Mouse (Mus musculus): Measurements from ENCODE around the gene Rasgrf2.
A peak's percentile ranks its signal among the peaks of the same experiment; 100 is the strongest.

Gene Rasgrf2

DNA sequence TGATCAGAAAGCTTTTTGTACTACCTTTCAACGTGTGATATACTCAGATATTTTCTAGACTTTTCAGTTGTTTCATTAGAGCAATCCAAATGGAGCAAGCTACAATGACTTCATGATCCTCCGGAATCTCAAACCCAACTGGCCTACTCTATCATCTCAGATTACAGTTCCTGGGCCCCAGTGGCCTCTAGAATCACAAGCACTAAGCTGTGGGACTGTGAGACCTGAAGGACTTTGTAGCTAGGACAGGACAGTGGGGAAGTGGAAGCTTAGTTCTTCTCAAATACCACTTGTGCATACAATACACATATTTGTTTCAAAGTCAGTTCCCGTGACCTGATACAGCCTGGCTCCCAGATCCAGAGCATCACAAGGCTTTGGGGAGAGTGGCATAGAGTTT lies 253.5 kb downstream of the Rasgrf2 start:
- DNase-seq = no peak

GRCm38 (mm10) chr13:91877350-91877749 lies 254.1 kb downstream of the Rasgrf2 start:
- no peak for DNase-seq

GRCm38 (mm10) chr13:91876741-91877349 lies 254.6 kb downstream of the Rasgrf2 start, which contains the start of gene Ckmt2:
TSS of gene Ckmt2 (minus strand) at chr13:91876885.
- DNase-seq = peak in 1 of 2 experiments; percentile 45

DNA sequence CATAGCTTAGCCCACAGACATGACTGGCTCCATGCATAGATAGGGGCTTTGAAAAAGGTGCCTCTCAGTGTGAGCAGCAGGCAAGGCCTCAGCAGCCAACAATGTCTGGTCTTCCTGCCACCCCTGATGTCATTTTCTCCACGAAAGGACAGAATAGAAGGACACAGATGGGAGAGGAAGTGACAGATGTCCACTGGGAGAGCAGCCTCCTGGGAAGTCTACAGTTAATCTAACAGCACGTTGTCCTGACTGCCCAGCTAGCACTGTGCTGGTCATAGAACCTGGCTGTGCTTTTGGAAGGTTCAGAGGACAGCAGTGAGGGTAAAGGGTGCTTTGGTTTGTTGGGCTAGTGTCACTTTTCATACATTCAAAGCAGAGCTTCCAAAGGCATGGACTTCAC lies 255.9 kb downstream of the Rasgrf2 start:
- DNase-seq = no peak

- no peak for DNase-seq
Observed at GRCm38 (mm10) chr13:91874565-91874964, 256.9 kb downstream of the Rasgrf2 start.

DNA sequence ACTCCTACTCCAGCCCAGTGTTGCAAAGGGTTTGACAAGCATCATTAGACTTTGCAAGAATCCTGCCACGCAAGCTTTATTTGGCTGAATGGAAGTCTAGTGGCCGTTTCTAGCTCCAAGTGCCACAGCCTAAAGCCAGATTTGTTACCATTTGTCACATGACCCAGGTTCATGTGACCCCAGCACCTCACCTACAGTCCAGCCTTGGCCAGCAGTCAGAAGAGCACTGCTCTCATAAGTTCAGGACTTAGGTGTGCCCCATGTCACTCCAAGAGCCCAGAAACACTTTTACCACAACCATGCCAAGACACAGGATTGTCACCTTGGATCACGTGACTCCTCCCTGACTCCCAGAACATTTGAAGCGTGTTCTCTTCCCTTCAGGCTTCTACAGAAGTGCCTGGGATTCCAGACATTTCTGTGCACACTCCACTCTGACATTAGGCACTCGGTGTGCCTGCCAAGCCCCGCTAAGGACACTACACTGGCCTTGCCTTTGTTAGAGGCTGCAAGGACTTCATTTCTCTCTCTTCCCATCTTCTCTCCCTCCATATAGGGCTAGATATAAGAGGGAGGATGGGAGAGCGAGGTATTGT lies 257.6 kb downstream of the Rasgrf2 start:
- DNase-seq = no peak

- no peak for DNase-seq
Observed at GRCm38 (mm10) chr13:91868577-91868976, 262.9 kb downstream of the Rasgrf2 start.

GRCm38 (mm10) chr13:91858835-91859234 lies 272.6 kb downstream of the Rasgrf2 start:
- DNase-seq = peak in 1 of 2 experiments; percentile 18

- DNase-seq = no peak
Observed at GRCm38 (mm10) chr13:91857427-91857826, 274.0 kb downstream of the Rasgrf2 start.

DNA sequence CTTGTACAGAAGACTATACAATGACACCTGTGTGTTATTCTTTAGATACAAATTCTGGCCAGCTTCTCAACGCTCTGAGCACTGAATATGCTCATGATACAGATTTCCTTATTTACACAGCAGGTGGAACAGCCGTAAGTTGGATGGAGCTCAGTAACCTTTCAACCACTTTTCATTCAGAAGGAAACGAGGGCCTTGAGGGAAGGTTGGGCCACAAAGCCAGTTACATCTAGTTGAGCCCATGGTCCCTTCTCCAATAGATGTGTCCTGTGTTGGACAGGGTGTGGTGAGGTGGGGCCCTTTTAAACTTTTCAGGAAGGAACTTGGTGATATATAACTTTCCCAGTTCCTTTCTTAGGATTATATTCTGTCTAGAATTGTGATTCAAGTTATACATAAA lies 277.0 kb downstream of the Rasgrf2 start:
- no peak for DNase-seq

Measured in kidney, postnatal 25 days (tissue).